In the genomic region with DNA sequence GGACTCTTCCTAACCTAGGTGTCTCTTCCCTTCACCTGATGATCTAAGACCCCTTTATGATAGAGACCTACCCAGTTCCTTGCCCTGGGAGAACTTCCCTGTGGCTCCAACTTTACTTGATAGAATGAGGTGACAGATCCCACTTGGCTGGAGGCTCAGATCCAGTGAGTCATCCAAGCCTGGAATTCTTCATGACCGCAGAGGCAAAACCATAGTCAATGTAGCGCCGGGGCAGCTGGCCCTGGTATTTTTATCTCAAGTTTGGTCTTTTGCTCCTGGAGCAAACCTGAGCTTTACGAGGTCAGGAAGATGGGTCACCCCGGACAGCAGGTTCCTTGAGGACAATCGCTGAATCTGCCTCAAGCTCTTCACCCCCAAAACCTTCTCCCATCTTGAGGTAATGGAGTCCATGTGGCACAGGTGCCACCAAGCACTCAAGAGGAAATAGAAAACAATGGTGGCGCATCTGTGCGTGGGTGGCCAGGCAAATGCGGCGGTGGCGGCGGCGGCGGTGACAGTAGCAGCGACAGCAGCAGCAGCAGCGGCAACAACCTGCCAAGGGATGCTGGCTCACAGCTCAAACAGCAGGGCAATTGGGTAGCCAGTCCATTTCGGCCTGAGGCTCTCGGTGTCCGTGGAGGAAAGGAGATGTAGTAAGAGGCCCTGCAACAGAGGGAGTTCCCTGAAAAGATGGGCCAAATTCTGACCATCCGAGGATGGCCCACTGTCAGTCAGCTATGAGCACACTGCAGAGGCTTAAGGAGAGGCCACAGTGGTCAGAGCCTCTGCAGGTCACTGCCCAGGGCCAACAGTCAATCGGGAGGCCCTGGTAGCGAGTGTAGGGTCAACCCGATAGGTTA, we compare ENCODE assay signal across 26 mouse cellular contexts. TPM values are rescaled to one million over a fixed set of nuclear protein-coding genes. Genes with fewer than 3 reads are reported as not detected.
DNase-seq lines count a peak whose midpoint lies in the region; ATAC-seq and TF ChIP-seq lines count a peak whose summit lies in the region.
"Had no signal": no experiment of that assay in that cellular context is flagged by ENCODE, and none has a peak within 500 bp of the region (broad histone marks: within the 10 kb centered on the region; RNA-seq: fewer than 3 reads in every experiment).

No protein-coding gene starts in this region.

- no peaks in the 10 kb centered on the region for H3K27me3 ChIP-seq in small intestine, adult 2 months (ENCODE audit: control insufficient read depth, insufficient read depth, low read length)
- H3K27me3 ChIP-seq: limb, embryonic 12.5 days; stomach, embryonic 15.5 days had no signal

- peaks cover 20% of the 10 kb centered on the region for H3K4me1 ChIP-seq in small intestine, adult 2 months (ENCODE audit: control insufficient read depth, insufficient read depth, insufficient read length, low read length)
- H3K4me1 ChIP-seq: hindbrain, embryonic 10.5 days; limb, embryonic 12.5 days had no signal

- DNase-seq in adrenal gland, adult 2 months, result peak; percentile 77
- no peak for DNase-seq in adrenal gland, postnatal 4 days (ENCODE audit: low spot score in 2 of 2)
- peak; percentile 79 to 82 for DNase-seq in B cell, adult 2 months
- DNase-seq in adrenal gland, adult 8-10 months, result peak; percentile 58
- DNase-seq in kidney, adult 18-20 months, result no peak
- DNase-seq in embryo, embryonic 9.5 days (ENCODE audit: extremely low spot score), result no peak
- DNase-seq: cerebellum, adult 9-11 months; embryo, embryonic 11 days; forebrain, postnatal 0 days; gastrocnemius, postnatal 14 days; kidney, postnatal 36 days; layer of hippocampus, postnatal 36 days; right cerebral cortex, adult 18-20 months; thymus, postnatal 4 days had no signal

- no peak for TF ChIP-seq POLR2A in small intestine, adult 2 months (IDR thresholded peaks at IDR 0.05; ENCODE audit: low read depth, low read length)

- 91% methylated on average over 23 of the region's 23 CpGs for WGBS in small intestine, adult 2 months

- ATAC-seq in activated CD4-positive, CD25-positive, alpha-beta regulatory T cell, adult 4 months, result no peak
- ATAC-seq: forebrain, postnatal 0 days; intestine, embryonic 16.5 days had no signal

- H3K27ac ChIP-seq in small intestine, adult 2 months (ENCODE audit: insufficient read depth, low read depth, low read length), result peak overlapping the region; percentile 27; the same call in 1 of the 2 replicates
- H3K27ac ChIP-seq: hindbrain, embryonic 10.5 days; limb, embryonic 12.5 days; stomach, embryonic 15.5 days had no signal

- H3K36me3 ChIP-seq in small intestine, adult 2 months (ENCODE audit: control insufficient read depth, insufficient read depth, low read length), result no peaks in the 10 kb centered on the region
- H3K36me3 ChIP-seq: heart, embryonic 12.5 days; hindbrain, embryonic 10.5 days; limb, embryonic 12.5 days; stomach, embryonic 15.5 days had no signal

- H3K4me3 ChIP-seq in small intestine, adult 2 months (ENCODE audit: low read depth, low read length), result peak overlapping the region; percentile 16; the same call in 1 of the 2 replicates
- H3K4me3 ChIP-seq: erythroblast, embryonic 14.5 days; heart, embryonic 12.5 days; hindbrain, embryonic 10.5 days; limb, embryonic 12.5 days; stomach, embryonic 15.5 days had no signal

- TF ChIP-seq CTCF in small intestine, adult 2 months (IDR thresholded peaks at IDR 0.05; ENCODE audit: extremely low read depth, insufficient read length, insufficient replicate concordance, low read depth, low read length), result no peak

RNA-seq across cellular contexts. Expression of a gene that starts 23.0 kb away (rescaled TPM):
- total RNA-seq in adrenal gland, adult 2 months (2021), result 10 to 100 TPM; 14.9 to 16.4 TPM
- polyA plus RNA-seq in adrenal gland, adult 2 months (2012; rRNA removed), result 22.8 and 32.0 TPM in 2 replicates
- 10 to 100 TPM; 15.4 to 19.4 TPM for total RNA-seq in adrenal gland, postnatal 4 days (2021)
- total RNA-seq in adrenal gland, adult 8-10 months (2022), result 10 to 100 TPM; 17.7 to 20.6 (median 18.7) TPM
- polyA plus RNA-seq in small intestine, adult 2 months (2012; rRNA removed), result 6.8 and 9.7 TPM in 2 replicates
- 1 to 10 TPM; 5.5 to 9.3 TPM for polyA plus RNA-seq in activated CD4-positive, CD25-positive, alpha-beta regulatory T cell, adult 4 months (2017; shearing (Covaris generic))

RNA-seq across cellular contexts. Expression of a gene that starts 48.7 kb away (rescaled TPM):
- total RNA-seq in adrenal gland, adult 2 months (2021), result not detected
- polyA plus RNA-seq in adrenal gland, adult 2 months (2012; rRNA removed), result 0.08 TPM in 1 of 2 replicates, not detected in the other
- total RNA-seq in adrenal gland, postnatal 4 days (2021), result not detected
- total RNA-seq in adrenal gland, adult 8-10 months (2022), result not detected
- polyA plus RNA-seq in small intestine, adult 2 months (2012; rRNA removed), result 0.27 and 0.34 TPM in 2 replicates
- polyA plus RNA-seq in activated CD4-positive, CD25-positive, alpha-beta regulatory T cell, adult 4 months (2017; shearing (Covaris generic)), result under 1 TPM in 1 of 2 experiments, not detected in 1; 0.44 TPM
- total RNA-seq: forebrain, postnatal 0 days; gastrocnemius, postnatal 14 days; megakaryocyte, adult 5-6 weeks had no signal
- polyA plus RNA-seq: erythroblast, embryonic 14.5 days; heart, embryonic 12.5 days; hindbrain, embryonic 10.5 days; liver, embryonic 16.5 days had no signal

RNA-seq across cellular contexts. Expression of a gene that starts 50.3 kb away (rescaled TPM):
- 10 to 100 TPM; 23.2 to 29.5 TPM for total RNA-seq in adrenal gland, adult 2 months (2021)
- 14.6 and 15.5 TPM in 2 replicates for polyA plus RNA-seq in adrenal gland, adult 2 months (2012; rRNA removed)
- total RNA-seq in adrenal gland, postnatal 4 days (2021), result 1 to 10 TPM; 2.9 to 3.2 TPM
- 10 to 100 TPM in 3 of 4 experiments, 1 to 10 TPM in 1; 4.3 to 41.2 (median 20.8) TPM for total RNA-seq in adrenal gland, adult 8-10 months (2022)
- 0.86 and 1.1 TPM in 2 replicates for polyA plus RNA-seq in small intestine, adult 2 months (2012; rRNA removed)
- polyA plus RNA-seq in activated CD4-positive, CD25-positive, alpha-beta regulatory T cell, adult 4 months (2017; shearing (Covaris generic)), result not detected
- total RNA-seq: forebrain, postnatal 0 days; gastrocnemius, postnatal 14 days; midbrain, postnatal 0 days had no signal
- polyA plus RNA-seq: erythroblast, embryonic 14.5 days; forebrain, postnatal 0 days; heart, embryonic 12.5 days; hindbrain, embryonic 10.5 days; limb, embryonic 12.5 days; liver, embryonic 16.5 days; midbrain, postnatal 0 days; neural tube, embryonic 14.5 days had no signal

Comparison
In these comparisons a context has a peak if more than half of its experiments do, and no peak if none do; other contexts are left out.
1. DNase-seq: peak in adrenal gland, adult 2 months (single experiment), B cell, adult 2 months (2 of 2) and adrenal gland, adult 8-10 months (single experiment); none in adrenal gland, postnatal 4 days (0 of 2), kidney, adult 18-20 months (single experiment) and embryo, embryonic 9.5 days (single experiment).